Mouse (Mus musculus) G1E-ER4 (cell line): ENCODE data around the gene Myzap. TPM values are rescaled to one million over a fixed set of nuclear protein-coding genes. Genes with fewer than 3 reads are reported as not detected.

Source experiments
- GATA1 ChIP-seq: IDR thresholded peaks from one replicate; pipeline ENCODE4 v1.8.0; 2012; ENCODE audit warnings: low read length, inconsistent platforms
- polyA plus RNA-seq: library from polyadenylated mRNA; stranded (reverse); fragments of >175 nt; gene quantifications from 2 replicates; pipeline ENCODE4 v1.2.3, GENCODE M21; 2012

The Myzap gene
- polyA plus RNA-seq, 1 experiment = not detected

DNA sequence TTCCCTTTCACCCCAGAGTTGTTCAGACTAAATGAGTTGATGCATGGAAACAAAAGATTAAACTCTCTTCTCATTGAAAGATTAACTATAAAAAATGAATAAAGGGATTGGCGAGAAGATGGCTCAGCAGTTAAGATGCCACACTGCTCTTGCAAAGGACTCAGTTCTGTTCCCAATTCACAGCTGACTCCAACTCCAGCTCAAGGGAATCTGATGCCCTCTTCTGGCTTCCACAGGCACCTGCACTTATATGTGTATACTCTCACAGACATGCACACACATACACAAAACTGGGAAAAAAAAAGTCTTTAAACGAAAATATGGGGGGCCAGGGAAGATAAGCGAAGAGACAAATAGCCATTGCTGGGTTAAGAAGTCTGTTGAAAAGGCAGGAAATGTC is 115.6 kb downstream of the Myzap start:
- TF ChIP-seq GATA1 = no peak

DNA sequence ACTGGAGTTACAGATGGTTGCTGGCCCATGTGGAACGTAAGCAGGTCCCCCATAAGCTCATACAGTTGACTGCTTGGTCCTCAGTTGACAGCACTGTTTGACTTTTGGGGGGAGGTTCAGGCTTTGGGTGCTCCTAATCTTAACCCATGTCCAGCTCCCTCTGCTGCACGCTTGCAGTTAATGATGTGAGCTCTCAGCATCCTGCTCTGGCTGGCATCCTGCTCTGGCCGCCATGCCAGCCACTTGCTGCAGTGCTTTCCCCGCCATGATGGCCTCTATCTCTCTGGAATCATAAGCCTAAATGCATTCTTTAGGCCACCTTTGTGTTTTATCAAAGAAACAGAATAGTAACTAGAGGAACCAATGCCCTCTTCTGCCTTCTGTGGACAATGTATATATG is 116.6 kb downstream of the Myzap start:
- TF ChIP-seq GATA1 = no peak

DNA sequence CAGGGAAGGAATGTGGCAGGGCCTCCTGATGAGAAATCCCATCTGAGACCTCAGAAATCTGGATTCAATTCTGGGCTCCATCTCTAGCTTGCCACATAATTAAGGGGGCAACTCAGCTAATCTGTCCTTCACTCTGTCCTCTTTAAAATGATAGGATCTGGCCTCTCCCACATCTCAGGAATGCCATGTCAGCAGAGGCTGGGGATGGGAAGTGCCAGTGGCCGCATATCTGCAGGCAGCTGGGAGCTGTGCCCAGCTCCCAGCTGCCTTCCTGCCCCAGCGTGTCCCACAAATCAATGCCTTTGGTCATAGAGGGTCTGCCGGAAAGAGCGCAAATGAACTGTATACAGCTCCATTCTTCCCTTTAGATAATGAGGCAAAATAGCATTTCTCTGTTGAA is 124.7 kb downstream of the Myzap start:
- TF ChIP-seq GATA1 = no peak

DNA sequence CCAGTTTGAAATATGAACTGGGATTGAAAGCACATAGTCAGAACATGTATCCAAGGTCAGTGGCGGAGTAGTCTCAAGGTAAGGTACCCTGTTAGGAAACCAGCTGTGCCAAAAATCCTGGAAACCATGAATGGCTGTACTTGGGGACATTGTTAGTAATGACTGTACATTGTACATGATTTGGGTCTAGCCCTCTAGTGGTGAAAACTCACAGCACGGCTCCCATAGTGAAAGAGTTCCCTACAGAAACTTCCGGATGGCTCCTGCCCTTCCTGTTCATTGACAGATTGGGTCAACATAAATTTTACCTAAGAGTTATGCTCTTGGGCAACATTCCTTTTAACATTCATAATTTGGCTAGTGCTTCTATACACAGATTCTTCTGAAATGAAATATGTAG is 126.0 kb downstream of the Myzap start:
- no peak for TF ChIP-seq GATA1

DNA sequence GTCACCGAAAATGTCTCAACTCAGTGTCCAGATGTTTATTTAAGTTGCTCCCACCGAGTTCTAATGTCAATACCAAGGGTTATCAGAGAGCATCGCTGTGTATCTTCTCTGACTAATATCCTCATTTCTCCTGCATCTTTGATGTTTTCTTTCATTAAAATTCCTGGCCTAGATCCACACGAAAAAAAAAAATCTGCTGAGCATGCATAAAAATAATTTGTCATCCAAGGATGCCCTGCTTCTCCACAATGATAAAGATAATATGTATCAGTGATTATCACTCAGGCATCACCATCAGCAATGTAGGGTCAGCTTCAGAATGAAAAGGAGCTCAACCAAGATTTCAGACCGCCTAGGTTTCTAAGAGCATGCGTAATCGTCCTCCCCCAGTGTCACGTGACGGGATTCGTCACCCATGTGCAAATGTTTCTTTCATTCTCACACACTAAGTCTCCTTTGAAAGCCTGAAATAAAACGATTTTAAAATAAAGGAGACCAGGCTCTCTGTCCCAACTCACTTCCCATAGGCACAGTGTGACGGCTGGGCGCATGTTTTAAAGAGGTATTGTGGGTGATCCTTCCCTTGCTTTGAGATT is 129.0 kb downstream of the Myzap start:
- no peak for TF ChIP-seq GATA1

DNA sequence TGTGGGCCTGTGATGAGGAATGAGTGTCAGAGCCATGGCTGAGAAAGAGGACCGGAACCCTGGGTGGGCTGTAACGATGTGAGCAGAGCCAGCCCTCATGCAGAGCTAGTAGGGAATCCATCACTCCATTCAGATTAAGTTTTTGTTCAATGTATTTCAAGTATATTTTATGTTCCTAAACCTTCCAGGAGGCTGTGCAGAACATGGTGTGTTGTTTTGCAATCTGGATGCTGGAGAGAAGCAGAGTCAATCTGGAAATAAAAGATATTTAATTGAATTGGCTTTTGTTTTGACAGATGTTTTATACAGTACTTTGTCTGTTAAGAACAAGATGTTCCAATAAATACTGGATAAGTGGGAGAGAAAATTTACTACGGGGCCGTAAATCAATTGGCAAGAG is 135.4 kb downstream of the Myzap start:
- no peak for TF ChIP-seq GATA1

Other genes starting within 250 kb of the Myzap start
- gene Polr2m, start 106.4 kb downstream of the Myzap start, polyA plus RNA-seq = 752 and 1,192 TPM in 2 replicates
- 0.12 and 0.32 TPM in 2 replicates for gene Cgnl1, start 179.2 kb upstream of the Myzap start, polyA plus RNA-seq